Mouse (Mus musculus) bone marrow macrophage, adult 2 months (primary cell): ENCODE data around the gene Proca1.

ENCODE experiments used
- CTCF ChIP-seq: IDR thresholded peaks from 2 replicates; pipeline ENCODE4 v1.5.1; 2012; ENCODE audit warnings: low read depth, mild to moderate bottlenecking, low read length, moderate library complexity
- POLR2A ChIP-seq: IDR thresholded peaks from 2 replicates; pipeline ENCODE4 v1.6.1; 2012; ENCODE audit warnings: mild to moderate bottlenecking, low read depth, low read length, borderline replicate concordance

- no peak for TF ChIP-seq POLR2A
- no peak for TF ChIP-seq CTCF
These were observed 33.6 kb upstream of the Proca1 start for GRCm38 (mm10) chr11:78159557-78159956.
